Mouse (Mus musculus): Measurements from ENCODE around the gene Myh9.
"Not testable (repeated sequence)": the region's sequence is repeated elsewhere in the genome, so short reads cannot be mapped to it uniquely, and the experiment has no call there.

Gene Myh9

GRCm38 (mm10) chr15:77867231-77867968, 25.4 kb upstream of the Myh9 start:
- DNase-seq (ENCODE audit: low spot score) = not testable (repeated sequence)

GRCm38 (mm10) chr15:77866583-77867220, 24.7 kb upstream of the Myh9 start:
- DNase-seq (ENCODE audit: low spot score) = no peak

- no peak for DNase-seq (ENCODE audit: low spot score)
These were observed 22.2 kb upstream of the Myh9 start for GRCm38 (mm10) chr15:77864063-77864758.

DNA sequence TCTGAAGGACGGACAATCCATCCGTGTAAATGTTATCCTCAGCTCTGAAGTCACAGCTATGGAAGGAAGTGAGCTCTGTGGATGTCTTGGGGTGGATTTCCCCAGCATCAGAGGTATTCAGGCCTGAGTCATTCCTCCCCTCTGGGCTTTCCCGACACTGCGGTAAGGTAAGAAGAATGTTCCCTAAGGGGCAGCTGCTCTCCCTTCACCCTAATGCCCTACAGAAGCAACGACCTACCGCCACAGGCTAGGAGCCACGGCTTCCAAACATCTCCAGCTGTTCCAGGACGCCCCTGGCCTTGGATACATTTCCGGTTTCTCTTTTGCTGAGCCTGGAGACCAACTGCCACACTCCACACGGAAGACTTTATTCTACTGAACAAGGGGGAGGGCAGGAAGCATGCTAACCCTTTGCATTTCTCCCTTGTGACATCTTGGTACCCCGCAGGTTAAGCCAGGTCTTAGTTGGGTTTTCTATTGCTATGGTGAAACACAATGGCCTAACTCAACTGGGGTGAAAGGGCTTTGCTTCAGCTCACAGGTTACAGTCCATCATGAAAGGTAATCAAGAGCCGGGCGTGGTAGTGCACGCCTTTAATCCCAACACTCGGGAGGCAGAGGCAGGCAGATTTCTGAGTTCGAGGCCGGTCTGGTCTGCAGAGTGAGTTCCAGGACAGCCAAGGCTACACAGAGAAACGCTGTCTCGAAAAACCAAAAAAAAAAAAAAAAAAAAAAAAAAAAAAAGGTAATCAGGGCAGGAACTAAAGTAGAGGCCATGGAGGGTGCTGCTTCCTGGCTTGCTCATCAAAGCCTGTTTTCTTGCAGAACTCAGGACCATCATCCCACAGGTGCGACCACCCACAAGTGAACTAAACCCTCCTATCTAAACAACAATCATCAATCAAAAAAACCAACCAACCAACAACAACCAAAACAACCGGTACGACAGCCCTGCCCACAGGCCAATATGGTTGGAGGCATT, 21.3 kb upstream of the Myh9 start:
- no peak for DNase-seq (ENCODE audit: low spot score)

GRCm38 (mm10) chr15:77860081-77860665, 18.2 kb upstream of the Myh9 start:
- DNase-seq (ENCODE audit: low spot score) = no peak

GRCm38 (mm10) chr15:77857662-77858156, 15.7 kb upstream of the Myh9 start:
- DNase-seq (ENCODE audit: low spot score) = no peak

- no peak for DNase-seq (ENCODE audit: low spot score)
These were observed 14.6 kb upstream of the Myh9 start for GRCm38 (mm10) chr15:77856541-77856940.

DNA sequence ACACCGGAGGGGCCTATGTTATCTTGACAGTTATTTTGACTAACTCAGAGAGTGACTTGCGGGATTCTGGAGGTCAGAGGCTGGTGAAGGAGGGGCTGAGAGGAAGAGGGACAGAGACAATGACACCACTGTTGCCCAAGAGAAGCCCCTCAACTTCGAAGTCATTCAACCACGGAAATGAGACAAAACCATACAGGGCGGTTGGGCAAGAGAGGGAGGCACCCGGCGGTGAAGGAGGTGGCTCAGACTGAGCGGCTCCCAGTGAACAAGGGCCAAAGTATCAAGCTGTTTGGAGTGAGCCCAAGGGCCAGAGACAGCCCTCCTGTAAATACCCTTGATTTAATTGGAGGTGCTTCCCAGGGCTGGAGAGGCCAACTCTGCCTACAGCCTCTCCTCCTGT, 13.3 kb upstream of the Myh9 start:
- no peak for DNase-seq (ENCODE audit: low spot score)

DNA sequence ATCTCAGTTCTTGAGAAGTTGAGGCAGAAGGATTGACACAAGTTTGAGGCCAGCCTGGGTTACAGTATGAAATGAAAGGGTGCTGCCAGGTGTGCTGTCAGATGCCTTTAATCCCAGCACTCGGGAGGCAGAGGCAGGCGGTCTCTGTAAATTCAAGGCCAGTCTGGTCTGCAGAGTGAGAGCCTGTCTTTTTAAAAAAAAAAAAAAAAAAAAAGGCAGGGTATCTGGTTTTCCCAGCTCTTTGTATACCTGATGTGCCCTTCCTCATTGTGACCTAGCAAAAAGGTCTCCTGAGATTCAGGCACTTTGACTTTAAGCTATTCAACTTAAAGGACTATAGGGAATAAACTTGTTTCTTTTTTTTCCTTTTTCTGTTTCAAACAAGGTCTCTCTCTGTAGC, 10.0 kb upstream of the Myh9 start:
- no peak for DNase-seq (ENCODE audit: low spot score)

DNA sequence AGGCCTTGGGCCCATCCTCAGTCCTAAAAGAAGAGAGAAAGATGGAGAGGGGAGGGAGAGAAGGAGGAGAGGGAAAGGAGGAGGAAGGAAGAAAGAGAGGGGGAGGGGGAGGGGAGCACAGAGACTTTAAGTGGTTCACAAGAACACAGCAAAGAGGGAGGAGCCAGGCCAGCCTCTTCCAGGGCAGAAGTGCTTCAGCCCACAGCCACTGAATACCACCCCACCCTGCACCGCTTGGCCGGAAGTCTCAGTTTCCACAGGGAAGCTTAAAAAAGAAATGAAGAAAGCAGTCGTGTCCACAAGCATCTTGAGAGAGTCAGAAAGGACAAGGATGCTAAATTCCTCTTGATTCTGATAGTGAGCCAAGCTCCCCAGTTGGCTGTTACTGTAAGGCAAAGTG, 9.2 kb upstream of the Myh9 start:
- DNase-seq (ENCODE audit: low spot score) = no peak

DNA sequence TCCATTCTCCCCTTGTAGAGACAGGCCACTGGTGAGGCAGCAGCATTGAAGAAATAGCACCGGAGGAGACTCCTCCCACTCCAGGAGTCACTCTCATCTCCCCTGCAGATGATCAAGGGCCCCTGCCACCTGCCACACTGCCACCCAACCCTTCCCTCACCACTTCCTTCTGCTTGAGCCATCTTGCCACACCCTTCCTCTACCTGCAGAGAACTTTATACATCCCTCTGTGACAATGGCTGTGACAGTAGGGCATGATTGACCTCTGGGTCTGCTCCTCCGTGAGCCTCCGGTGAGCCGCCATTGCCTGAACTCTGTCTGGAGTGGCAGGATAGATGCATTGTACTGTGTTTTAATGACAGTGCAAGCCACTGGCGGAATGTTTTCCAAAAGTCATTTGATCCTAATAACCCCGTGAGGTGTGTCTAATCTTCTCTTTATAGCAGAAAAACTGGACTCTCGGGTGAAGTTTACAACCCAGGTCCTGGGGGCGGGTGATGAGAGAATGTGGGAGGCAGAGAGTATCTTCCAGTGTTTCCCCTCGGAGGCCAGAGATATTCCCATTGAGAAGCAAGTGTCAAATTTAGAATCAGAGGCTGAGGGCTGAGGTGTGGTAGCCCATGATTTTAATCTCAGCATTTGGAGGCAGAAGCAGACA, 7.7 kb upstream of the Myh9 start:
- no peak for DNase-seq (ENCODE audit: low spot score)

- no peak for DNase-seq (ENCODE audit: low spot score)
These were observed 7.1 kb upstream of the Myh9 start for GRCm38 (mm10) chr15:77849039-77849436.

GRCm38 (mm10) chr15:77848415-77849038, 6.6 kb upstream of the Myh9 start:
- DNase-seq (ENCODE audit: low spot score) = no peak

GRCm38 (mm10) chr15:77847826-77848225, 5.9 kb upstream of the Myh9 start:
- no peak for DNase-seq (ENCODE audit: low spot score)

GRCm38 (mm10) chr15:77847108-77847507, 5.1 kb upstream of the Myh9 start:
- DNase-seq (ENCODE audit: low spot score) = no peak

- not testable (repeated sequence) for DNase-seq (ENCODE audit: low spot score)
These were observed 4.1 kb upstream of the Myh9 start for GRCm38 (mm10) chr15:77845931-77846595.

- no peak for DNase-seq (ENCODE audit: low spot score)
These were observed 3.1 kb upstream of the Myh9 start for GRCm38 (mm10) chr15:77844955-77845635.

- no peak for DNase-seq (ENCODE audit: low spot score)
These were observed 2.1 kb upstream of the Myh9 start for GRCm38 (mm10) chr15:77844048-77844447.

DNA sequence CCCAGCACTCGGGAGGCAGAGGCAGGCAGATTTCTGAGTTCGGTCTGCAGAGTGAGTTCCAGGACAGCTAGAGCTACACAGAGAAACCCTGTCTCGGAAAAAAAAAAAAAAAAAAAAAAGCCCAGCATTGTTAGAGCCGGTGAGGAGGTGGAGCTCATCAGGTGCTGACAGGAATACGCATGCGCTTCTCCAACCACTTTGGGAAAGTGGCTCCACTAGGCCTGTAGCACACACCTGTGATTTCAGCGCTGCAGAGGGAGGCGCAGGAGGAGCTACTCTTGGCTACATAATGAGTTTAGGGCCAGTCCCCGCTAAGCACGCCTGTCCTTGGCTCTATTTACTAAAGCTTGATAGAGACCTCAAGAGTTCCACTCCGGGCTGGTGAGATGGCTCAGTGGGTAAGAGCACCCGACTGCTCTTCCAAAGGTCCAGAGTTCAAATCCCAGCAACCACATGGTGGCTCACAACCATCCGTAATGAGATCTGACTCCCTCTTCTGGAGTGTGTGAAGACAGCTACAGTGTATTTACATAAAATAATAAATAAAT, 1.6 kb upstream of the Myh9 start:
- DNase-seq (ENCODE audit: low spot score) = not testable (repeated sequence)
